Mouse (Mus musculus) gastrocnemius, postnatal 25 days (tissue): ENCODE results near the gene Scrn3. TPM values are rescaled to one million over a fixed set of nuclear protein-coding genes. Genes with fewer than 3 reads are reported as not detected.
A peak's percentile ranks its signal among the peaks of the same experiment; 100 is the strongest.

Experiments used
- DNase-seq: peaks from one replicate; pipeline ENCODE4 v3.0.0; 2022
- total RNA-seq, 2 experiments: library from RNA; stranded (reverse); gene quantifications; 1 replicate in 1 of 2; 2 replicates in 1 of 2; pipeline ENCODE4 v1.2.3; 2021

The Scrn3 gene
- total RNA-seq, 2 experiments from 2014 or later = 30.4 to 33.6 TPM

- DNase-seq = peak; percentile 22
These were observed 708 bp downstream of the Scrn3 start for GRCm38 (mm10) chr2:73313117-73313501.

GRCm38 (mm10) chr2:73314311-73314710, 1.9 kb downstream of the Scrn3 start:
- DNase-seq = no peak

GRCm38 (mm10) chr2:73317426-73317825, 5.0 kb downstream of the Scrn3 start:
- no peak for DNase-seq

- no peak for DNase-seq
These were observed 6.8 kb downstream of the Scrn3 start for GRCm38 (mm10) chr2:73319218-73319617.

- DNase-seq = no peak
These were observed 10.6 kb downstream of the Scrn3 start for GRCm38 (mm10) chr2:73322991-73323390.

GRCm38 (mm10) chr2:73325871-73326270, 13.5 kb downstream of the Scrn3 start:
- no peak for DNase-seq

- no peak for DNase-seq
These were observed 23.5 kb downstream of the Scrn3 start for GRCm38 (mm10) chr2:73335949-73336348.

GRCm38 (mm10) chr2:73338415-73338814, 26.0 kb downstream of the Scrn3 start:
- DNase-seq = no peak

- DNase-seq = no peak
These were observed 31.3 kb downstream of the Scrn3 start for GRCm38 (mm10) chr2:73343701-73344100.

- DNase-seq = no peak
These were observed 32.8 kb downstream of the Scrn3 start for GRCm38 (mm10) chr2:73345204-73345603.

- no peak for DNase-seq
These were observed 34.1 kb downstream of the Scrn3 start for GRCm38 (mm10) chr2:73346345-73347086.

- no peak for DNase-seq
These were observed 34.7 kb downstream of the Scrn3 start for GRCm38 (mm10) chr2:73347136-73347535.

GRCm38 (mm10) chr2:73347766-73348165, 35.4 kb downstream of the Scrn3 start:
- no peak for DNase-seq

GRCm38 (mm10) chr2:73348221-73348620, 35.8 kb downstream of the Scrn3 start:
- no peak for DNase-seq

- no peak for DNase-seq
These were observed 39.1 kb downstream of the Scrn3 start for GRCm38 (mm10) chr2:73351496-73351895.

- DNase-seq = no peak
These were observed 39.5 kb downstream of the Scrn3 start for GRCm38 (mm10) chr2:73351927-73352374.

- no peak for DNase-seq
These were observed 44.6 kb downstream of the Scrn3 start for GRCm38 (mm10) chr2:73357004-73357403.

- DNase-seq = no peak
These were observed 47.5 kb downstream of the Scrn3 start for GRCm38 (mm10) chr2:73359941-73360340.

GRCm38 (mm10) chr2:73360536-73360935, 48.1 kb downstream of the Scrn3 start:
- DNase-seq = no peak

- DNase-seq = no peak
These were observed 51.0 kb downstream of the Scrn3 start for GRCm38 (mm10) chr2:73363448-73363847.

- no peak for DNase-seq
These were observed 59.3 kb downstream of the Scrn3 start for GRCm38 (mm10) chr2:73371530-73372335.

- DNase-seq = no peak
These were observed 65.9 kb downstream of the Scrn3 start for GRCm38 (mm10) chr2:73378326-73378725.

- DNase-seq = no peak
These were observed 67.3 kb downstream of the Scrn3 start for GRCm38 (mm10) chr2:73379656-73380055.
